ENCODE assay signal across 22 mouse cellular contexts in genomic region chr4:86499561-86499960, GRCm38 (mm10). TPM values are rescaled to one million over a fixed set of nuclear protein-coding genes. Genes with fewer than 3 reads are reported as not detected.
"Had no signal": no experiment of that assay in that cellular context is flagged by ENCODE, and none has a peak within 500 bp of the region (broad histone marks: within the 10 kb centered on the region; RNA-seq: fewer than 3 reads in every experiment).

No protein-coding gene starts in this region.

- H3K4me3 ChIP-seq: neural tube, embryonic 13.5 days; neural tube, embryonic 15.5 days; stomach, embryonic 15.5 days had no signal

- H3K36me3 ChIP-seq: neural tube, embryonic 13.5 days; neural tube, embryonic 15.5 days; stomach, embryonic 15.5 days had no signal

- H3K9me3 ChIP-seq: neural tube, embryonic 13.5 days; neural tube, embryonic 15.5 days; stomach, embryonic 15.5 days had no signal

- H3K4me1 ChIP-seq: neural tube, embryonic 13.5 days; neural tube, embryonic 15.5 days; stomach, embryonic 15.5 days had no signal

- H3K27ac ChIP-seq: neural tube, embryonic 13.5 days; neural tube, embryonic 15.5 days; stomach, embryonic 15.5 days; stomach, postnatal 0 days had no signal

- DNase-seq: right cerebral cortex, adult 18-20 months; right cerebral cortex, postnatal 14 days; right cerebral cortex, postnatal 25 days; right cerebral cortex, postnatal 4 days; spleen, adult 18-20 months; thymus, adult 18-20 months; thymus, adult 2 months; thymus, postnatal 14 days; thymus, postnatal 25 days; thymus, postnatal 36 days; thymus, postnatal 4 days had no signal

- H3K27me3 ChIP-seq: neural tube, embryonic 13.5 days; neural tube, embryonic 15.5 days; stomach, embryonic 15.5 days had no signal

RNA-seq across cellular contexts. Expression of gene Saxo1, which starts 58.6 kb away (rescaled TPM):
- total RNA-seq: neutrophil, adult 5-6 weeks had no signal
- polyA plus RNA-seq: neural tube, embryonic 13.5 days; neural tube, embryonic 14.5 days; neural tube, embryonic 15.5 days; small intestine, adult 2 months; spleen, adult 2 months; stomach, embryonic 14.5 days; stomach, postnatal 0 days; thymus, postnatal 0 days; urinary bladder, adult 2 months had no signal
